8 mouse cellular contexts compared by ENCODE assay signal in genomic region chr1:10877391-10878170, GRCm38 (mm10).
DNase-seq lines count a peak whose midpoint lies in the region; ATAC-seq and TF ChIP-seq lines count a peak whose summit lies in the region.

No protein-coding gene starts in this region.

- no peaks in the 10 kb centered on the region for H3K9me3 ChIP-seq in midbrain, embryonic 16.5 days (replicated peaks; ENCODE audit: control insufficient read depth, low read length, poor library complexity, severe bottlenecking)
- no peaks in the 10 kb centered on the region for H3K9me3 ChIP-seq in neural tube, embryonic 15.5 days (replicated peaks)

- H3K79me2 ChIP-seq in liver, adult 2 months (ENCODE audit: control insufficient read depth, insufficient read depth, low read length) = no peaks in the 10 kb centered on the region

- no peak overlapping the region for H3K4me2 ChIP-seq in midbrain, embryonic 16.5 days (ENCODE audit: low read length)
- H3K4me2 ChIP-seq in neural tube, embryonic 15.5 days = no peak overlapping the region

- no peaks in the 10 kb centered on the region for H3K4me1 ChIP-seq in liver, adult 2 months (ENCODE audit: control insufficient read depth, insufficient read depth, low read length)
- no peaks in the 10 kb centered on the region for H3K4me1 ChIP-seq in midbrain, embryonic 16.5 days (ENCODE audit: control insufficient read depth, insufficient read depth, low read length)
- no peaks in the 10 kb centered on the region for H3K4me1 ChIP-seq in neural tube, embryonic 15.5 days

- no peak for TF ChIP-seq CTCF in liver, adult 2 months (IDR thresholded peaks at IDR 0.05; ENCODE audit: low read depth, low read length)
- TF ChIP-seq CTCF in left cerebral cortex, adult 2 months (IDR thresholded peaks at IDR 0.05) = no peak

- no peak overlapping the region for H3K9ac ChIP-seq in liver, adult 2 months (ENCODE audit: low read depth, low read length)
- no peak overlapping the region for H3K9ac ChIP-seq in midbrain, embryonic 16.5 days (ENCODE audit: low read depth, low read length)
- H3K9ac ChIP-seq in neural tube, embryonic 15.5 days (replicated peaks) = no peak overlapping the region

- H3K27me3 ChIP-seq in liver, adult 2 months (ENCODE audit: control insufficient read depth, insufficient read depth, low read length) = no peaks in the 10 kb centered on the region
- H3K27me3 ChIP-seq in midbrain, embryonic 16.5 days (ENCODE audit: control insufficient read depth, insufficient read depth, low read depth, low read length) = no peaks in the 10 kb centered on the region
- H3K27me3 ChIP-seq in neural tube, embryonic 15.5 days (replicated peaks) = no peaks in the 10 kb centered on the region

- no peak for TF ChIP-seq POLR2A in liver, adult 2 months (IDR thresholded peaks at IDR 0.05; ENCODE audit: extremely low read depth, insufficient read depth, low read length)

- intact Hi-C loops in left cerebral cortex, adult 2 months (cut with DNase I) = no loop called here

- no peak overlapping the region for H3K4me3 ChIP-seq in liver, adult 2 months (ENCODE audit: insufficient read depth, low read depth, low read length)
- H3K4me3 ChIP-seq in midbrain, embryonic 16.5 days (ENCODE audit: low read depth, low read length) = no peak overlapping the region
- no peak overlapping the region for H3K4me3 ChIP-seq in neural tube, embryonic 15.5 days (replicated peaks)
- H3K4me3 ChIP-seq in left cerebral cortex, adult 2 months = no peak overlapping the region

- no peaks in the 10 kb centered on the region for H3K36me3 ChIP-seq in liver, adult 2 months (ENCODE audit: control insufficient read depth, insufficient read depth, low read length)
- H3K36me3 ChIP-seq in midbrain, embryonic 16.5 days (ENCODE audit: control insufficient read depth, insufficient read depth, low read length) = no peaks in the 10 kb centered on the region
- H3K36me3 ChIP-seq in neural tube, embryonic 15.5 days = no peaks in the 10 kb centered on the region

- peak; percentile 66 for ATAC-seq in common myeloid progenitor, adult 5-6 weeks (replicated peaks; ENCODE audit: low read depth, poor library complexity, severe bottlenecking)
- ATAC-seq in midbrain, embryonic 16.5 days = 0 out of 2 replicates have a peak, but pooled peaks have one; percentile 45
- ATAC-seq in neural tube, embryonic 15.5 days (ENCODE audit: low FRiP score) = no peak

- DNase-seq in liver, adult 2 months (ENCODE audit: extremely low read depth, low read depth, low spot score) = peak; percentile 25
- DNase-seq in liver = no peak
- peak; percentile 39 to 42 for DNase-seq in kidney, adult 8-10 months
- DNase-seq in thymus, postnatal 4 days = no peak
- no peak for DNase-seq in left cerebral cortex, adult 2 months (ENCODE audit: extremely low spot score in 1 of 2, low spot score in 2 of 2)

- H3K27ac ChIP-seq in liver, adult 2 months (replicated peaks; ENCODE audit: insufficient read depth, low read depth, low read length) = peak overlapping the region; percentile 58
- H3K27ac ChIP-seq in midbrain, embryonic 16.5 days (ENCODE audit: low read length) = no peak overlapping the region
- H3K27ac ChIP-seq in neural tube, embryonic 15.5 days (replicated peaks) = no peak overlapping the region
- H3K27ac ChIP-seq in left cerebral cortex, adult 2 months = no peak overlapping the region; the same call in 1 of the 2 replicates

- 49% methylated on average over 2 of the region's 2 CpGs for WGBS in liver, adult 2 months
- WGBS in midbrain, embryonic 16.5 days = 56% methylated on average over 2 of the region's 2 CpGs
- 57% methylated on average over 2 of the region's 2 CpGs for WGBS in neural tube, embryonic 15.5 days

Comparison
In these comparisons a context has a peak if more than half of its experiments do, and no peak if none do; other contexts are left out.
1. DNase-seq: peak in liver, adult 2 months (single experiment) and kidney, adult 8-10 months (2 of 2); none in liver (single experiment), thymus, postnatal 4 days (single experiment) and left cerebral cortex, adult 2 months (0 of 2).